Mouse (Mus musculus) liver, postnatal 0 days (tissue): ENCODE measurements around the gene Gm10273.

Source experiments
- CTCF ChIP-seq: sonication (generic); IDR thresholded peaks from 2 replicates; pipeline ENCODE4 v1.5.1; 2016; ENCODE audit warnings: antibody characterized with exemption, low read depth
- EP300 ChIP-seq: IDR thresholded peaks from 2 replicates; pipeline ENCODE4 v1.6.1; 2016; ENCODE audit warnings: antibody characterized with exemption, low read depth, mild to moderate bottlenecking

- TF ChIP-seq CTCF: no peak
- TF ChIP-seq EP300: no peak
These were observed 21.2 kb downstream of the Gm10273 start for GRCm38 (mm10) chr10:59416623-59417022.
